Mouse (Mus musculus) forebrain, postnatal 0 days (tissue): Measurements from ENCODE around the gene Nfkb1. TPM values are rescaled to one million over a fixed set of nuclear protein-coding genes. Genes with fewer than 3 reads are reported as not detected.

ENCODE experiments used
- ATAC-seq: fragments of 200-750 bp; cut with Nextera tagmentation; 2 replicates; pipeline ENCODE4 v1.8.0; 2017; ENCODE audit warnings: mild to moderate bottlenecking, moderate library complexity
- DNase-seq: peaks from one replicate; pipeline ENCODE4 v3.0.0-alpha.2; 2015
- H3K27ac ChIP-seq: fragments of 300-500 bp; sonication (generic); 2 replicates; pipeline ENCODE4 v1.5.1; 2014; ENCODE audit warnings: low read depth, mild to moderate bottlenecking, antibody characterized with exemption, low read length, moderate library complexity, mixed read lengths
- H3K27me3 ChIP-seq: fragments of 300-500 bp; sonication (generic); 2 replicates; pipeline ENCODE4 v1.6.1; 2014; ENCODE audit warnings: mild to moderate bottlenecking, low read length, mixed read lengths; ENCODE audit not compliant: insufficient read depth
- H3K36me3 ChIP-seq: fragments of 300-500 bp; sonication (generic); 2 replicates; pipeline ENCODE4 v1.6.1; 2014; ENCODE audit warnings: mild to moderate bottlenecking, moderate library complexity; ENCODE audit not compliant: insufficient read depth
- H3K4me1 ChIP-seq: fragments of 300-500 bp; sonication (generic); 2 replicates; pipeline ENCODE4 v1.6.1; 2014; ENCODE audit warnings: antibody characterized with exemption; ENCODE audit not compliant: insufficient read depth
- H3K4me2 ChIP-seq: fragments of 300-500 bp; sonication (generic); 2 replicates; pipeline ENCODE4 v1.6.1; 2014; ENCODE audit warnings: low read depth, mild to moderate bottlenecking, moderate library complexity
- H3K4me3 ChIP-seq: fragments of 300-500 bp; sonication (generic); 2 replicates; pipeline ENCODE4 v1.5.1; 2014; ENCODE audit warnings: low read depth, low read length, mixed read lengths
- H3K9ac ChIP-seq: fragments of 300-500 bp; sonication (generic); 2 replicates; pipeline ENCODE4 v1.6.1; 2014; ENCODE audit warnings: mild to moderate bottlenecking
- H3K9me3 ChIP-seq: fragments of 300-500 bp; sonication (generic); 2 replicates; pipeline ENCODE4 v1.6.1; 2016; ENCODE audit warnings: low read length
- CTCF ChIP-seq: sonication (generic); IDR thresholded peaks from 2 replicates; pipeline ENCODE4 v1.5.1; 2016; ENCODE audit warnings: antibody characterized with exemption, control low read depth, low read depth
- WGBS: fragments of 180-500 bp; shearing (Covaris S2); extraction: QIAGEN DNeasy Blood & Tissue Kit; methylation state at CpG from one replicate; pipeline ENCODE4 v1.1.7; 2014; 5-methylcytosine and 5-hydroxymethylcytosine counted together
- polyA plus RNA-seq: library from polyadenylated mRNA; unstranded; fragments of >200 nt; fragmentation: Nextera tagmentation; extraction: Ambion mirVana; gene quantifications from 2 replicates; pipeline ENCODE4 v1.2.1, GENCODE M21; 2015
- total RNA-seq: library from RNA; depleted of rRNA; stranded (reverse); fragments of >200 nt; gene quantifications from 2 replicates; pipeline ENCODE4 v1.2.3, GENCODE M21; 2014

Nfkb1 gene
- total and polyA plus RNA-seq, 2 experiments from 2014 or later, result 4.4 to 22.5 TPM

GRCm38 (mm10) chr3:135640856-135641622 is 50.3 kb downstream of the Nfkb1 start:
- H3K27ac ChIP-seq, result no peak overlapping the region
- TF ChIP-seq CTCF, result no peak
- H3K36me3 ChIP-seq, result 0 out of 2 replicates have a peak, but pooled peaks cover 4% of the 10 kb centered on the region
- no peak overlapping the region for H3K4me2 ChIP-seq
- ATAC-seq (no peak), DNase-seq (no peak)
- no peaks in the 10 kb centered on the region for H3K4me1 ChIP-seq
- no peaks in the 10 kb centered on the region for H3K27me3 ChIP-seq
- WGBS, result 93% methylated on average over 16 of the region's 16 CpGs
- no peaks in the 10 kb centered on the region for H3K9me3 ChIP-seq
- H3K4me3 ChIP-seq, result no peak overlapping the region
- no peak overlapping the region for H3K9ac ChIP-seq

- Histone ChIP-seq H3K4me3 (no peak overlapping the region), H3K9ac (no peak overlapping the region), H3K4me1 (no peaks in the 10 kb centered on the region), H3K27ac (no peak overlapping the region), H3K36me3 (0 out of 2 replicates have a peak, but pooled peaks cover 4% of the 10 kb centered on the region), H3K9me3 (no peaks in the 10 kb centered on the region), H3K27me3 (no peaks in the 10 kb centered on the region), H3K4me2 (no peak overlapping the region)
- 97% methylated on average over 5 of the region's 5 CpGs for WGBS
- TF ChIP-seq CTCF, result no peak
- no peak for ATAC-seq
- no peak for DNase-seq
These were observed 51.1 kb downstream of the Nfkb1 start for GRCm38 (mm10) chr3:135640203-135640602.

GRCm38 (mm10) chr3:135637592-135637991 is 53.8 kb downstream of the Nfkb1 start:
- no peaks in the 10 kb centered on the region for H3K27me3 ChIP-seq
- no peak overlapping the region for H3K9ac ChIP-seq
- WGBS, result 85% methylated on average over 5 of the region's 5 CpGs
- H3K9me3 ChIP-seq, result no peaks in the 10 kb centered on the region
- H3K36me3 ChIP-seq, result 0 out of 2 replicates have a peak, but pooled peaks cover 4% of the 10 kb centered on the region
- no peak overlapping the region for H3K4me3 ChIP-seq
- H3K4me2 ChIP-seq, result no peak overlapping the region
- H3K4me1 ChIP-seq, result no peaks in the 10 kb centered on the region
- H3K27ac ChIP-seq, result no peak overlapping the region
- ATAC-seq, result no peak
- TF ChIP-seq CTCF, result no peak
- DNase-seq, result no peak

- Histone ChIP-seq H3K4me1 (no peaks in the 10 kb centered on the region), H3K4me2 (no peak overlapping the region), H3K36me3 (0 out of 2 replicates have a peak, but pooled peaks cover 4% of the 10 kb centered on the region), H3K4me3 (no peak overlapping the region), H3K9ac (no peak overlapping the region), H3K27me3 (no peaks in the 10 kb centered on the region), H3K27ac (no peak overlapping the region), H3K9me3 (no peaks in the 10 kb centered on the region)
- no peak for DNase-seq
- 51% methylated on average over 14 of the region's 14 CpGs for WGBS
- ATAC-seq, result no peak
- no peak for TF ChIP-seq CTCF
These were observed 54.9 kb downstream of the Nfkb1 start for GRCm38 (mm10) chr3:135636454-135636853.

- no peak overlapping the region for H3K4me3 ChIP-seq
- H3K9me3 ChIP-seq, result no peaks in the 10 kb centered on the region
- no peak overlapping the region for H3K9ac ChIP-seq
- H3K4me1 ChIP-seq, result no peaks in the 10 kb centered on the region
- no peak for DNase-seq
- WGBS, result 89% methylated on average over 14 of the region's 14 CpGs
- no peaks in the 10 kb centered on the region for H3K27me3 ChIP-seq
- no peak for TF ChIP-seq CTCF
- no peak overlapping the region for H3K27ac ChIP-seq
- ATAC-seq, result no peak
- H3K36me3 ChIP-seq, result 0 out of 2 replicates have a peak, but pooled peaks cover 4% of the 10 kb centered on the region
- no peak overlapping the region for H3K4me2 ChIP-seq
These were observed 55.5 kb downstream of the Nfkb1 start for GRCm38 (mm10) chr3:135635646-135636434.

- TF ChIP-seq CTCF, result no peak
- no peak for ATAC-seq
- 86% methylated on average over 1 of the region's 1 CpGs for WGBS
These were observed 56.3 kb downstream of the Nfkb1 start for GRCm38 (mm10) chr3:135635030-135635429.

GRCm38 (mm10) chr3:135634275-135634674 is 57.1 kb downstream of the Nfkb1 start:
- 95% methylated on average over 3 of the region's 3 CpGs for WGBS
- no peak for TF ChIP-seq CTCF
- H3K27me3 ChIP-seq, result no peaks in the 10 kb centered on the region
- no peak overlapping the region for H3K4me3 ChIP-seq
- no peak for DNase-seq
- no peak for ATAC-seq
- no peaks in the 10 kb centered on the region for H3K36me3 ChIP-seq
- H3K9me3 ChIP-seq, result no peaks in the 10 kb centered on the region
- no peak overlapping the region for H3K9ac ChIP-seq
- H3K27ac ChIP-seq, result no peak overlapping the region
- no peak overlapping the region for H3K4me2 ChIP-seq
- no peaks in the 10 kb centered on the region for H3K4me1 ChIP-seq

More at GRCm38 (mm10) chr3:135635030-135635429, 56.3 kb downstream of the Nfkb1 start:
- H3K27me3 ChIP-seq, result no peaks in the 10 kb centered on the region
- DNase-seq, result no peak
- H3K27ac ChIP-seq, result no peak overlapping the region
- H3K4me1 ChIP-seq, result no peaks in the 10 kb centered on the region
- no peak overlapping the region for H3K9ac ChIP-seq
- no peak overlapping the region for H3K4me3 ChIP-seq
- H3K9me3 ChIP-seq, result no peaks in the 10 kb centered on the region
- H3K36me3 ChIP-seq, result 0 out of 2 replicates have a peak, but pooled peaks cover under 1% of the 10 kb centered on the region
- H3K4me2 ChIP-seq, result no peak overlapping the region
